Mouse (Mus musculus) C2C12 (cell line): ENCODE results near the gene Nrbf2.
A peak's percentile ranks its signal among the peaks of the same experiment; 100 is the strongest.

Source experiments
- CTCF ChIP-seq: IDR thresholded peaks from one replicate; pipeline ENCODE4 v1.5.1; 2011; ENCODE audit not compliant: control insufficient read depth, insufficient read depth, insufficient read length
- FOSL1 ChIP-seq: IDR thresholded peaks from one replicate; pipeline ENCODE4 v1.8.0; 2011; ENCODE audit warnings: mild to moderate bottlenecking, low read length; ENCODE audit not compliant: poor library complexity, insufficient read depth, severe bottlenecking
- MAX ChIP-seq: IDR thresholded peaks from one replicate; pipeline ENCODE4 v1.6.1; 2011; ENCODE audit warnings: mild to moderate bottlenecking, control low read depth
- MYOD1 ChIP-seq: IDR thresholded peaks from one replicate; pipeline ENCODE4 v1.6.1; 2011; ENCODE audit warnings: low read depth; ENCODE audit not compliant: control insufficient read depth, insufficient read length
- USF1 ChIP-seq: IDR thresholded peaks from one replicate; pipeline ENCODE4 v1.6.1; 2011; ENCODE audit warnings: low read depth, mild to moderate bottlenecking, control low read depth, moderate library complexity

DNA sequence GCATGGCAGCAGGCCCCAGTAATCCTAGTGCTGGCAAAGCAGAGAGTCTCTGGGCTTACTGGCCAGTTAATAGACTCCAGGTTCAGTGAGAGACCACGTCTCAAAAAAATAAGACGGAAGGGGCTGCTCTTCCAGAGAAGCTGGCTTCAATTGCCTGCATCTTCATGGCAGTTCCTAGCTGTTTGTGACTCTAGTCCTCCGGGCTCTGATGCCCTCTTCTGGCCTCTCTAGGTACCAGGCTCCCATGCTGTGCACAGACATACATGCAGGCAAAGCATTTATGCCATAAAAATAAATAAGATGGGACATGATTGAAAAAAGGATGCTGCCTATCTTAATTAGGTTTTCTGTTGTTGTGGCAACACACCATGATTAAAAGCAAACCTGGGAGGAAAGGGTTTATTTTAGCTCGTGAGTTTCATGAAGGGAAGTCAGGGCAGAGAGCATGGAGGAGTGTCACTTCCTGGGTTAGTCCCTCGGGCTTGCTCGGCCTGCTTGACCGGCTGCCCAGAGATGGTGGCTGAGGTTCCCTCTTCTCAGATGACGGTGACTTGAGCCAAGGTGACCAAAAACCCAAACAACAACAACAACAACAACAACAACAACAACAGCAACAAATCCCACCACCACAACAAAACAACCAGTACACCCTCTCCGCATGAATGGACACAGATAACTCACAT is 26.3 kb upstream of the Nrbf2 start:
- TF ChIP-seq CTCF (peak; percentile 51), MYOD1 (no peak), USF1 (no peak), FOSL1 (no peak), MAX (no peak)
